In the genomic region with DNA sequence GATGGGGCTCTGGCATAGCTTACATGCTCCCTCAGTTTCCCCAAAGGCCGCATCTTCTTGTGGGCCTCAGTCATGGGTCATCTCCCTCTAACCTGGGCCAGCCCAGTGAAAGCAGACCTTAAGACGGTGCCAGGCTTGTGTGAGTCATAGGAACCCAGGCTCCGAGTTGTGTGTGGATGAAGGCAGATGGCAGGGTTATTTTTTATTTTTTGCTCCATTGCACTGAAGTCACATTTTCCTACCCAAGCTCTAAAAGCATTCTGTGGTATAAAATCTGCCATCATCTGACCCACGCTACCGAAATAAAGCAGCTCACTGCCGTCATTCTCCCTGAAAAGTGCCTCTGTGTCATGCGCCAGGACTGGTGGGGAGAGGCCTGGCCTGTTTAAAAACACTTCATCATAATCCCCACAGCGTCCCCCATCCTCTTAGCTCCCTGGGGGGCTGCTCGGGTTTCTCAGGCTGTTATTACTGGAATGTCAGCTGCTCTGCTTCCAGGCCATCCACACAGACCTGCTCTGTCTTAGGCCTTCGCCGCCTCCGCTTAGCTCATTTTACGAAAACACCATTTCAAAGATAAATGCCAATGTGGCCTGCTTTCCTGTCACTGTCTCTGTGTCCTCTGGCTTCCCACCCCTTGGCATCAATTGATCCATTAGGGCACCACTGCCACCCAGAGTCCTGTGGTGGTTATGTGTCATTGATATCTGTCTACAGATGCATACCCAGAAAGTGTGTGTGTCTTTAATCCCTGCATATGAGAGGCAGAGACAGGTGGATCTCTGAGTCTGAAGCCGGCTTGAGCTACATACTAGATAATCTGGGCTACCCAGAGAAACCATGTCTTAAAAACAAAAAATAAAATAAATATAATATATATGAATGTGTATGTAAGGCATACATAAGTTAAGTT, we compare ENCODE assay signal across 9 mouse cellular contexts. TPM values are rescaled to one million over a fixed set of nuclear protein-coding genes. Genes with fewer than 3 reads are reported as not detected.
DNase-seq lines count a peak whose midpoint lies in the region; ATAC-seq and TF ChIP-seq lines count a peak whose summit lies in the region.
"Had no signal": no experiment of that assay in that cellular context is flagged by ENCODE, and none has a peak within 500 bp of the region (broad histone marks: within the 10 kb centered on the region; RNA-seq: fewer than 3 reads in every experiment).

No protein-coding gene starts in this region.

- H3K36me3 ChIP-seq in heart, embryonic 11.5 days (ENCODE audit: control insufficient read depth, insufficient read depth, low read length): peaks cover 3% of the 10 kb centered on the region; the same call in 1 of the 2 replicates
- peaks cover 34% of the 10 kb centered on the region for H3K36me3 ChIP-seq in midbrain, postnatal 0 days (ENCODE audit: insufficient read depth, low read length)
- H3K36me3 ChIP-seq in midbrain, embryonic 10.5 days: peaks cover 93% of the 10 kb centered on the region

- H3K4me2 ChIP-seq in heart, embryonic 11.5 days: no peak overlapping the region
- H3K4me2 ChIP-seq in midbrain, postnatal 0 days (ENCODE audit: low read depth, low read length, poor library complexity, severe bottlenecking): no peak overlapping the region

- H3K4me3 ChIP-seq in heart, embryonic 11.5 days (ENCODE audit: low read depth, low read length): no peak overlapping the region
- H3K4me3 ChIP-seq in midbrain, postnatal 0 days (ENCODE audit: low read depth, low read length): no peak overlapping the region
- H3K4me3 ChIP-seq in midbrain, embryonic 10.5 days: no peak overlapping the region

- H3K27ac ChIP-seq in heart, embryonic 11.5 days (ENCODE audit: low read depth, low read length): peak overlapping the region; percentile 62
- peak overlapping the region; percentile 38 for H3K27ac ChIP-seq in midbrain, postnatal 0 days (ENCODE audit: low read depth, low read length)
- no peak overlapping the region for H3K27ac ChIP-seq in midbrain, embryonic 10.5 days (replicated peaks)

- H3K9ac ChIP-seq in heart, embryonic 11.5 days (ENCODE audit: low read depth, low read length): 0 out of 2 replicates have a peak overlapping the region, but pooled peaks have one; percentile 16
- H3K9ac ChIP-seq in midbrain, postnatal 0 days (replicated peaks; ENCODE audit: low read length, poor library complexity, severe bottlenecking): no peak overlapping the region

- peaks cover 27% of the 10 kb centered on the region for H3K4me1 ChIP-seq in heart, embryonic 11.5 days (ENCODE audit: control insufficient read depth, insufficient read depth, low read length)
- no peaks in the 10 kb centered on the region for H3K4me1 ChIP-seq in midbrain, postnatal 0 days (ENCODE audit: insufficient read depth, low read length)
- H3K4me1 ChIP-seq in midbrain, embryonic 10.5 days: no peaks in the 10 kb centered on the region

- TF ChIP-seq CTCF in midbrain, postnatal 0 days (IDR thresholded peaks at IDR 0.05): peak; percentile 56

- no peaks in the 10 kb centered on the region for H3K9me3 ChIP-seq in heart, embryonic 11.5 days (replicated peaks; ENCODE audit: control insufficient read depth, low read length)
- no peaks in the 10 kb centered on the region for H3K9me3 ChIP-seq in midbrain, postnatal 0 days (ENCODE audit: low read length)
- H3K9me3 ChIP-seq in midbrain, embryonic 10.5 days (replicated peaks): no peaks in the 10 kb centered on the region
- H3K9me3 ChIP-seq: G1E had no signal

- WGBS in heart, embryonic 11.5 days (ENCODE audit: insufficient replicate concordance): 69% methylated on average over 14 of the region's 14 CpGs
- 78% methylated on average over 14 of the region's 14 CpGs for WGBS in midbrain, postnatal 0 days
- WGBS in midbrain, embryonic 10.5 days: 86% methylated on average over 14 of the region's 14 CpGs

- DNase-seq in heart, postnatal 4 days: no peak
- peak; percentile 36 for DNase-seq in midbrain, postnatal 0 days (ENCODE audit: low spot score)
- DNase-seq in midbrain, embryonic 10.5 days (ENCODE audit: low spot score): no peak
- peak; percentile 52 for DNase-seq in gastrocnemius, postnatal 10 days
- DNase-seq in spleen, postnatal 36 days (ENCODE audit: low spot score in 2 of 2): no peak
- no peak for DNase-seq in spleen, adult 18-20 months
- DNase-seq in natural killer cell, adult 2 months (ENCODE audit: low spot score in 2 of 2): no peak

- no peaks in the 10 kb centered on the region for H3K27me3 ChIP-seq in heart, embryonic 11.5 days (ENCODE audit: control insufficient read depth, insufficient read depth, low read length)
- H3K27me3 ChIP-seq in midbrain, postnatal 0 days (ENCODE audit: insufficient read depth, low read length): no peaks in the 10 kb centered on the region
- H3K27me3 ChIP-seq in midbrain, embryonic 10.5 days (ENCODE audit: low read depth, poor library complexity, severe bottlenecking): no peaks in the 10 kb centered on the region

- ATAC-seq in heart, embryonic 11.5 days (replicated peaks; ENCODE audit: insufficient number of reproducible peaks, low FRiP score, low TSS enrichment): no peak; the same call in 1 of the 2 replicates
- ATAC-seq in midbrain, postnatal 0 days (ENCODE audit: low FRiP score): no peak

RNA-seq across cellular contexts. Expression of gene Atp6v0e, which starts 12.3 kb away (rescaled TPM):
- polyA plus RNA-seq in heart, embryonic 11.5 days (2014; fragmentation: Nextera tagmentation; extraction: Ambion mirVana): 189 and 204 TPM in 2 replicates
- total RNA-seq in heart, postnatal 4 days (2021): 10 to 100 TPM; 85.3 to 85.5 TPM
- total RNA-seq in midbrain, postnatal 0 days (2014; rRNA removed): 45.0 and 85.3 TPM in 2 replicates
- polyA plus RNA-seq in midbrain, postnatal 0 days (2015; fragmentation: Nextera tagmentation; extraction: Ambion mirVana): 80.6 and 86.8 TPM in 2 replicates
- 117 and 122 TPM in 2 replicates for polyA plus RNA-seq in midbrain, embryonic 10.5 days (2016; fragmentation: Nextera tagmentation; extraction: Ambion mirVana)
- total RNA-seq in gastrocnemius, postnatal 10 days (2021): 10 to 100 TPM; 44.1 to 46.0 TPM

Comparison
In these comparisons a context has a peak if more than half of its experiments do, and no peak if none do; other contexts are left out.
1. DNase-seq: peak in midbrain, postnatal 0 days (single experiment) and gastrocnemius, postnatal 10 days (single experiment); none in heart, postnatal 4 days (single experiment), midbrain, embryonic 10.5 days (single experiment), spleen, postnatal 36 days (0 of 2), spleen, adult 18-20 months (0 of 2) and natural killer cell, adult 2 months (0 of 2).